Mouse (Mus musculus) gastrocnemius, postnatal 4 days (tissue): Measurements from ENCODE around the gene Slc26a8. TPM values are rescaled to one million over a fixed set of nuclear protein-coding genes. Genes with fewer than 3 reads are reported as not detected.

Experiments used
- DNase-seq, 2 experiments: peaks; one replicate each; pipeline ENCODE4 v3.0.0; 2021 to 2022; ENCODE audit warnings: low spot score in 2 of 2, mixed read lengths in 2 of 2
- total RNA-seq, 2 experiments: library from RNA; stranded (reverse); gene quantifications; 2 replicates each; pipeline ENCODE4 v1.2.3; 2021

Slc26a8 gene
- total RNA-seq, 2 experiments from 2014 or later: 2.0 to 2.3 TPM

DNA sequence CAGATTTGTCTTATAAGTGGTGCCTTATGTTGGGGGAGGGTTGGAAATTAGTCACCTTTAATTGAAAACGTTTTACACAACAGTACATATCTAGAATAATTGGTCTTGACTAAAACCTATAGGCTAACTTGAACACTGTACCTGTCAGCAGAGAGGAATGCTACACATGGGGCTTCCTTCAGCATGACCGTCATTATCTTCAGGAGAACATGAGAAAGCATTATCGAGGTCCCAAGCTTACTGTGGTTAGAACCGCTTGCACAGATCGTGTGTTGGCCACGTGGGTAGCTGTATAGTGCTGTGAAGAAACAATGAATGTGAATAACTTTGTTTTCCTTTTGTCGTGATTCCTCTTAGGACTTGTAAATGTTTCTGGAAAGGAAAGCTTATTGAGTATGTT, 9.8 kb upstream of the Slc26a8 start:
- no peak for DNase-seq

DNA sequence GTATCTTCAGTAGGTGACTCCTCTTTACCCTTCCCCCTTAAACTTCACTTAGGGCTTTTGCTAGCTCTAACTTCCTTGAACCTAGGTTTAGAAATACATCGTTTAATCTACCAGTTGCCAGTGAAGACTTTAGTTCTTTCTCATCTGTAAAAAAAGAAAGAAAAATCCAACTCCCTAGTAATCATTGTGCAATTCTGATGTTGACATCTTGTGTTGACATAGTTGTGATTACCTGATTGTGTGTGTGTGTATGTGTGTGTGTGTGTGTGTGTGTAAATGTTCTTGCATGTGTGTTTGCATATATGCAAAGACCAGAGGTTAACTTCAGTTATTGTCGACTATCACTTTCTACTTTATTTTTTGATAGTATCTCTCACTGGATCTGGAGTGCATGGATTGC, 8.6 kb upstream of the Slc26a8 start:
- no peak for DNase-seq

DNA sequence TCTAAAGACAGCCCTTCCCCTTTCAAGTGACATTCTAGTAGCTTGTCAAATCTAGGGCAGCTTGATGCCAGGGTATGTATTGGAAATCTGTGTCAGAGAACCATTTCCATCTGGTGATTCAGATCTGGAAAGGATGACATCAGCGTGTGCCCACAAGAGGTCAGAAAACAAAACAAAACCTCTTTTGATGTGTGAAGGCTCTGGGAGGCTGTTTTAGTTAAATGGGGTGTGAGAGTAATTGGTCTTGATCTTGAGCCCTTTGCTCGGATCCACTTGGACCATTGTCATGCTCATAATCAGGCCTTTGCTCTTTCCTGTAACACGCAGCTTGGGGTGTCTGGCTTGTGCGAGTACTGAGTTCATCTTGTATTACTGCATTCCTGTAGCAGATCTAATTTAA, 8.2 kb upstream of the Slc26a8 start:
- DNase-seq: no peak

DNA sequence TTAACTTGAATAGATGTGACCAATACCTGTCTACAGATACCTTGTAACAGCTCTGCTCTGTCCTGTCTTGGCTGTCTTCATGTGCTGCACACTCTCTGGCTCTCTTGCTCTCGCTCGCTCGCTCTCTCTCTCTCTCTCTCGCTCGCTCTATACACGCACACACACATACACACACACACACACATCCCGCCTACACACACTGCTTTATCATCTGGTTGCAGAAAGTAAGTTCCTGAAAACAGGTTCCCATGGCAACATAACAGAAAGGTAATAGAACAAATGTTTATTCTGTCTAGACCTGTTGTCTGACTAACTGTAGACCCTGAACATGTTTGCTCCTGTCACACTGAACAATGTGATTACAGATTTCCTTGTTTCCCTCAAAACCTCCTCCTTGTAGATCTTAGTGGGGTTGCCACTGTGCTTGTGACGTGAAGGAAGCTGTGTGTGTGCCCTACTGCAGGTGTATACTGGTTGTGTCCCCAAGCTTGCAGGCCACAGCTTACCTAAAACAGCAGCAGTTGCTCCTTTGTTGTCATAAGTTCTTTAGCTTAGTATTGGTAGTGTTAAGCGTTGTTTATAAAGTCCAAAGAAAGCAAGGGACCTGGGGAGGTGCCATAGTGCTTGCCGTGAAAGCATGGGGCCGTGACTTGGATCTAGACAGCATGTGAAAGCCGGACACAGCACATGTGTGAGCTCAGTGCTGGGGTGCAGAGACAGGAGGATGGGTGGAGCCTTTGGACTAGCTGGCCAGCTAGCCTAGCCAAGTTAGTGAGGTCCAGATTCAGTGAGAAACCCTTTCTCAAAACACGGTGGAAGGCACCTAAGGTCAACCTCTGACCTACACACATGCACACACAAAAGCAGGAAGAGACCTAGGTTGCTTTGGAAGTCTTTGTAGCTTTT, 7.5 kb upstream of the Slc26a8 start:
- no peak for DNase-seq

DNA sequence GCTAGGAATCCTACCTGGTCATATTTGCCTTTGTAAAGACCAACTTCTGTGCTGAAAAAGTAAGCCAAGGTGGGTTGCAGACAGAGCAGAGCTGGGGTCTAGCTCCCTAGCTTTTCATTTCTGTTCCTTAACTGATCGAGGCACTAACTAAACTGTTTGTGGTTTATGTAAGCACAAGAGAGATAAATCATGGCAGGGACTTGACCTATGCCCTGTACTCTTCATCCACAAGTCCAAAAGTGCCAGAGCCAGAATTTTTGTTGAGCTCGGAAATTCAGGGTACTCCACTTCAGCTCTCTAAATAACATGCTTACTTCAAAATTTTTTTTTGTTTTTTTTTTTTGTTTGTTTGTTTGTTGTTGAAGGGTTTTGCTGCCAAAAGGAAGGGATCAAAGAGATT, 6.6 kb upstream of the Slc26a8 start:
- no peak for DNase-seq

DNA sequence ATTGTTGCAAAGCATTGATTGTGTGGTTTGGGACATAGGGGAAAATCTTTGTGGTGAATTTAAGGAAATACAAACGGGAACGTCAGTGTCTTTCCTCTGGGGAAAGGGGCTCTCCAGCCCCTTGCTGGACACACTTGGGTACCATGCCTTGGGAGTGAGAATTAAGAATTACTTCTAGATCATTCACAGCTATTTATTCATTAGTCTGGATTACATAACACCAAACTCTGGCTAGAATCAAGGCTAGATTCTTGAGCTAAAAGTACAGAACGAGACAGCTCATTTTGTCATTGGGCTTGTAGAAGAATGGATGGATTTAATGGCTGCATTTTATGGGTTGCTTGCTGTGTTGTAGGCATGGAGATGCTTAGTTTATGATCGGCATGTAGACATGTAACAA, 4.8 kb upstream of the Slc26a8 start:
- DNase-seq: no peak

DNA sequence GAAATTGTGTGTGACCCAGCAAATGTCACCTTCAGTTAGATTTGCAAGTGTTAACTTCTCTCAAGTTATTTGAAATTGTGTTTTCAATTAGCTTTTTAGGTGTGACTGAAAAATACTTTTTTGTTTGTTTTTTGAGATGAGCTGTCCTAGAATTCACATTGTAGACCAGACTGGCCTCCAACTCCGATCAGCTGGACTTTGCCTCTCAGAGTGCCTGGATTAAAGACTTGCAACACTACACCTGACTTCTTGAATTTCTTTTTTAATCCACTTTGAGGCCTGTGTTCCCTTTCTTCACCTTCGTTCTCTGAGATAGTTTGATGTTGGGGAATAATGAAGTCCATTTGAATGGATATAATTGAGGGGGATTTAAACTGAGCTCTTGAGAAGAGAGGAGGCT, 4.0 kb upstream of the Slc26a8 start:
- no peak for DNase-seq

DNA sequence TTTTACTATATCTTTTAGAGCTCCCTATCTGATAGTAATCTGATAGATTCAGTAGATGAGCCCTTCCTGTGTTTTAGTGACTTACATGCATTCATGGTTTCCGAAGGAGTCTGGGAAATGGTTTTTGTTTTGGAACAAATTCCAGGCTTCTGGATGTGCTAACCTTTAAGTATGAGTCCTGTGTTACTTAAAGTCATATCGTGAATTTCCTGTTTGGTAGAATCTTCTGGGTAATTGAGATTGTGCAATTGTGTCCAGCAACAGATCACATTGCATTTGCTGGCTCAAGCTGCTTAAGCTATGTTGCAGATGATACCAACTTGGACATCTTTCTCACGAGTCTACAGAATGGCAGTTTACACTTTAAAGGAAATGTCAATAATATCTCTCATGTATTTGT, 3.1 kb upstream of the Slc26a8 start:
- no peak for DNase-seq

DNA sequence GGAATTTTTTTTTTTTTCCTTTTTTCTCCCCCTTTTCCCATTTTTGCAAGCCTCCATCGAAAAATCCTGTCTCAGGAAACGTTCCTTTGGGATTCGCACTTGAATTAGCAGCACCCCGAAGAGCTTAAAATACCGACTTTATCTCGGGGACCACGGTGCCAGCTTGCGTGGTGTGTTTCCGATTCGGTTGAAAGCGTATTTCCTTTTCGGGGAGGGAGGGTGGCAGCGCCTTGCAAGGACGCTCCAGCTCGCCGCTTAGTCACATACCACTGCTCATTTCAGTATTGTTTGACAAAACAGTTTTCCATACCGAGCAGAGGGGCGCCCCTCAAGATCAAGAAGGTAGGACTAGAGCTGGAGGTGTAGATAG, 2.3 kb upstream of the Slc26a8 start:
- DNase-seq: peak in 1 of 2 experiments; percentile 25

DNA sequence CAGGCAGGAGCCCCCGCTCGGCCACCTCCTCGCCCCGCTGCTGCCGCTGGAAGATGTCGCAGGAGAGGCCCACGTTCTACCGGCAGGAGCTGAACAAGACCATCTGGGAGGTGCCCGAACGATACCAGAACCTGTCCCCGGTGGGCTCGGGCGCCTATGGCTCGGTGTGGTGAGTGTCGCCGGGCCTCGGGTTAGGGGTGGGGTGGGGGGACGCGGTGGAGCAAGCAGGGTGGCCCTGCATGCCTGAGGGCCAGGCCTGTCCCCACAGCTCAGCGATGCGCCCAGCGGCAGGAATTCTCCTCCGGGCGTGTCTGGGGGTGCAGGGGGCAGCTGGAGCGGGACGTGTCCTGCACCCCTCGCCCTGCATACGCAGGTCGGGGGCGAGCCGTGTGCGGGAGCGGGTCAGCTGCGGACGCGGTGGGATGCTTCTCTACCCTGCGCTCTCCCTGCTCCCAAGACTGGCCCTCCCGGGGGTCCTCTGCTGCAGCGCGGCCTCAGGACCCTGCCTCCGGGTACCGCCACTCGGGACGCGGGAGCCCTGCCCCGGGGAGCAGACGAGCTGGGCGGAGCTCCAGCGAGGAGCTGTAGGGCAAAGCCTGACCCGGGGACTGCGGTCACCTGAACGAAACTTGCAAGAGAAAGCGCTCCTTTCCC, 1.8 kb upstream of the Slc26a8 start:
- DNase-seq: peak; percentile 32 to 64

DNA sequence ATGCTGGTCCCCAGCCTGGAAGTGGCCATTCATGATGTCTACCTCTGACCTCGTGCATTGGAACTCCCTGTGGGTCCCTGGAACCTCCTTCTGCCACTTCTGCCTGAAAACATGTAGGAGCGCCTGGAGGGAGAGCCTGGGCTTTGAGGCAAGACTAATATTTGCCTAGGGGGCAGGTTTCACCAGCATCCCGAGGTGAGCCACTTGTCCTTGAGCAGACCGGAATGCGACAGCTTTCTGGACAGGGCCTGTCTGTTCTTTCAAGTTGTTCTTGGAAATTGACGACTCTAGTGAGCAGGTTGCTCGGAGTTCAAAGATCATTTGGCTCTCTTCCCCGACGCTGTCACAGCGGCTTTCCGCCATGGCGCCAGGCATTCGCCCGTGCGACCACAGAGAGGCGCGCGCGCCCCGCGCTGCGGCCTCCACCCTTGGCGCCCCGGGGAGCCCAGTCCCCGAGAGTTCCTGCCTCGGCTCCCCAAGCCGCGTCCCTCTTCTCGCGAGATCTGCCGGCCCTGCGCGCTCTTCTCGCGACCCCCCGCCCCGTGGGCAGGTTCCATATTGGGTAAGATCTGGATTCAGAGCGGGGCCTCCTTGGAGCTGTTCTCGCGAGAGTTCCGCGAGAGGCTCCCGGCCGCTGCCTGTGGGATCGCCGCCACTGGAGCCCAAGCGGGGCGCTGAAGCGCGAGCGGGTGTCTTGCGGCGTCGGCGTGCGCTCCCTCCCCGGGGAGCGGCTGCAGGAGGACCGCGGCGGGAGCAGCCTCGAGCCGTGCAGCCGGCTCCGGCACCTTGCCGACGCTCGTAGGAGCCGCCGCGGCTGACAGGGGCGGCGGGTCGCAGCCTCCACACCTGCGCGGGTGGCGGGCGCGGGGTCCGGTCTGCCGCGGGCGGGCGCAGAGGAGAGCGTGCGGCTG, 998 bp upstream of the Slc26a8 start, which contains the start of gene Mapk14:
TSS of gene Mapk14 (plus strand) at position 554 of the 911 bp plus-strand sequence.
- peak; percentile 98 to 100 for DNase-seq

DNA sequence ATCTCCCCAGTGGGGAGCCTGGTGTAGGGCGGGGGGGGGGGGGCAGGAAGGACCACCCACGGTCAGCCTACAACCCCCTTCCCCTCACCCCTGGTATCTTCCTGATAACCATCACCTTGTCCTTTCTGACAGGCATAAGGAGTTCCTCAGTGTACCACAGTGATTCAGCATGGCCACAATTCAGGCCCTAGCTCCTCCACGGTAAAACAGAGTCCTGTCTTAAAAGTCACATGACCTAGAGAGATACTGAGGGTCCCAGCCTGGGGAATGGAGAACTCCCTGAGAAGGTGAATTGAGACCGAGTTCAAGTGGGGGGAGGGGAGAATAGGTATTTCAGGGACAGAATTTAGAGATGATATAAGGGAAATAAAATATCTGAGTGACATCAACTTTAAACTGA, 2.7 kb downstream of the Slc26a8 start:
- no peak for DNase-seq

DNA sequence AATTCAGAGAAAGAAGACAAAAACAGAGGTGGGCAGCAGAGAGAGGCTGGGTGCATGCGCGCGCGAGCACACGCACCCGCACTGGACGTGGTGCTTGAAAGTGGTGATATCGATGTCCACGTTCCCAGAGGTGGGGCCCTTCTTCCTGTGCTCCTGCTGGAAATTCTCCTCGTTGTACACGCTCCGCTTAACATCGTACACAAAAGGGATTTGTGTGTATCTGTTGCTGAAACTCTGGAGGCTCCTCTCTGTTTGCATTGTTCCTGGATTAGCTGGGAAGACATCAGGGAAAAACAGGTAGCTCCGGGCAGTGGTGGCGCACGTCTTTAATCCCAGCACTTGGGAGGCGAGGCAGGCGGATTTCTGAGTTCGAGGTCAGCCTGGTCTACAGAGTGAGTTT, 5.4 kb downstream of the Slc26a8 start:
- no peak for DNase-seq

DNA sequence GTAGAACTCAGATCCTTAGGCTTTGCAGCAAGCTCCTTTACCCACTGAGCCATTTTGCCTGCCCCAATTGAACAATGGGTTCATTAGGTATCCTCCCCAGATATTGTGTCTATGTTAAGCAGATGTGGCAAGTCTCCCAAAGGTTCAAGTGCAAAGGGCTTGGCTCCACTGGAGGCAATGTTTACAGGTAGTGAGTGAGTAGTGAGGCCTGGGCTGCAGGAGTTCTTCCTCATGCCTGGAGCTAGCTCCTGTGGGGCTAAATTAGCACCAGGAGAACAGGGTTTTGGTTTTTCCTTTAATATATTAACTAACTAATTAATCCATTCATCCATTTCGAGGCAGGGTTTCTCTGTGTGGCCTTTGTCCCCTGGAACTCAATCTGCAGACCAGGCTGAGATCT, 6.4 kb downstream of the Slc26a8 start:
- DNase-seq: no peak

DNA sequence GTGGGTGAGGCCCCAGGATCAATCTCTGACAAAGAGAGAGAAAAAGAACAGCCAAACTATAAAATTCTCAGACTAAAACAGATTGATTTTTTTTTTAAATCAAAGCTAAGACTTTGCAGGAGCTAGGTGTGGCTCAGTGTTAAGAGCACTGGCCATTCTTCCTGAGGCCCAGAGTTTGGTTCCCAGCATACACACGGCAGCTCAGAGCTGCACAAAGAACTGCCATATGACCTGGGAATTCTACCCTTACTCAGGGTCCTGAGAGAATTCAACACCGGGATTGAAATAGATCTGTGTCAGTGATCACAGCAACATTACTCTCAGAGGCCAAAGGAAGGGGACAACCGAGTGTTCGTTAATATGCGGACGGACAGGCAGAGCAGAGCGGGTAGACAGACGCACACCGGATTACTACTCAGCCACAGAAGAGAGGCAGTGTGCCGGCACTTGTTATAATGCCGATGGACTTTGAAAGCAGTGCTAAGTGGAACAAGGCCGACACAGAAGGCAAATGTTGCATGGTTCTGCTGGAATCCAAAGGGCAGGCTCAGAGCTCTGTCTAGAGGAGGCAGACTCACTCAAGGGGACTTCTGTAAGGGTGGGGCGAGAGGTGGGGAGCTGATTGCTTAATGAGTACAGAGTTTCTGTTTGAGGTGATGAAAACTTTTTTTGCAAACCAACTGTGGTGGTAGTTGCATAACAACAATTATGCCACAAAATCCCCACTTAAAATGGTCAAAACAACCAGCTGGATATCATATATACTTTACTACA, 7.5 kb downstream of the Slc26a8 start:
- no peak for DNase-seq

DNA sequence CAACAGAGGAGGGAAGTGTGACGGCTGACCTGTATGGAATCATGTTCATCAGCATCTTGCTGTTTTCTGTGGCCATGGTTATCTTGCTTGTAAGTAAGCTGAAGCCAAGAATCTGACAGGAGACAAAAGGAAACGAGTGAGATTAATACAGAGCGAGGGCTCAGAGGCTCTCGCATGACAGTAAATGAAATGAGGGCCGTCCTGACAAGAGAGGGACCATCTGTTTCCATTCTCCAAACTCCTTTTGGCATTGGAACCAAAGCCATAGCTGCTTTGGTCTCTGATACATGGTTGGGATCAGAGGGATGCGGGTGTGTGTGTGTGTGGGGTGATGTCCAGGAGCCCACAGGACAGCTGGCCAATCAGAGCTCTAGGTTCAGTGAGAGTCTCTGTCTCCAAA, 30.5 kb downstream of the Slc26a8 start:
- no peak for DNase-seq

DNA sequence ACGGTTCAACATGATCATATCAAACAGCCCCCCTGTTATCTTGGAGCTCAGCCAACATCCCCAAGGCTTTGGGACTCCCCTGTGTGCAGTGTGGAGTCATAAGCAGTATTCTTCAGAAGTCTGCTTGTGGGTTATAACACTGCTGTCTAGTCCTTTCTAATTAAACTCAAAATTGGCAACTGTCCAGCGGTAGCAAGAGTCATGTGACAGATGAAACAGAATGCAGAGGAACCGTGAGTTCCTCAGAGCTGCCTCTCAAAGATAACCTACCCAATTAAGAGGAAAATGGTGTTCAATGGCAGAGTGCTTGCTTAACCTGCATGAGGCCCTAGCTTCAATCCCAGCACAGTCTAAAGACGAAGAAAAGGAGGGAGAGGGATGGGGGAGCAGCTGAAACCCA, 32.1 kb downstream of the Slc26a8 start:
- no peak for DNase-seq

DNA sequence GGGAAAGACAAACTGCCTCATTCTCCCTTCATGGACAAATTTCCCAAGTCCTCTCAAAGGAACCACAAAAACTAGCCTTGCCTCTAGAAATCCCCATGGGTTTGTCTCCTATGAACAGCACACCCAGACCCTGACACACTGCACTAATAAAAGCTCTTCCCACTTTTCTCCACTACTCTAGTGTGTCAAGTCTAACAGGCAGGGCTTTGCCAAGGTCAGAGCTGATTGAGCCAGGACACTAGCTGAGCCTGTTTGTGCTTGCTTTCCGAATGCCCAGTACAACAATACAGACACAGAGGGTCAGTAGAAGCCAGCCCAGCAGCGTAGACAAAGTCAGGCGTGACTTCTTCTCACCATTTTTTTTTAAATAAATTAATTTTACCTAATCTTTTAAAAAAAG, 39.8 kb downstream of the Slc26a8 start:
- DNase-seq: no peak

DNA sequence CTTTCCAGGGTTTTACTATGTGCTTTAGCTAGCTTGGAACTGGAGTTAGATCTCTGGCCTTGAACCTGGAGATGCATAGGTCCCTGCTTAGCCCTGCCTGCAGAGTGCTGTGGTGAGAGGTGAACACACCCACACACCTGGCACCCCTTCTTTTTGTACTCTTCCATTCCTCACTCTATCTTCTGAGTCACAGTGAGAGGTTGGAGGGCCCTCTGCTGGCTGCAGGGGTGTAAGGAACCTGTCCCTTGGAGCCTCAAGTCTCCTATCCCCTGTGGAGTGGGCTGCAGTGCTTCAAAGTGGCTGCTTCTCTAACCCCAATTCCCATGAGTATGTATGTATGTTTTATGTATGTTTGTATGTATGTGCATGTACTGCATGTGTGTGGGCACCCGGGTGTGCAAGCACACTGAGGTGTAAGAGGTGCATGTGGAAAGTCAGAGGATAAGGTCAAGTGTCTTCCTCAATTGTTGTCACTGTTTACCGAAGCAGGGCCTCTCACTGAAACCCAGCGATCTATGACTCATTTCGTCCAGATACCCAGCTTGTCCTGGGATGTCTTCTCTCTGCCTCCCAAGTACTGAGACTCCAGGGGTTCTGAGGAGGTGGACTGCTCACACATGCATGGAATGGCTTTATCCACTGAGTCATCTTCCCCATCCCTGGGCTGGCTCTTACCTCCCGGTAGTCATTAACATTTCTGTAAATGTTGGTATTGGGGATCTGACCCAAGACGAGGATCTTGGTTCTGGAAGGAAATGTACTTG, 41.2 kb downstream of the Slc26a8 start:
- DNase-seq: no peak

DNA sequence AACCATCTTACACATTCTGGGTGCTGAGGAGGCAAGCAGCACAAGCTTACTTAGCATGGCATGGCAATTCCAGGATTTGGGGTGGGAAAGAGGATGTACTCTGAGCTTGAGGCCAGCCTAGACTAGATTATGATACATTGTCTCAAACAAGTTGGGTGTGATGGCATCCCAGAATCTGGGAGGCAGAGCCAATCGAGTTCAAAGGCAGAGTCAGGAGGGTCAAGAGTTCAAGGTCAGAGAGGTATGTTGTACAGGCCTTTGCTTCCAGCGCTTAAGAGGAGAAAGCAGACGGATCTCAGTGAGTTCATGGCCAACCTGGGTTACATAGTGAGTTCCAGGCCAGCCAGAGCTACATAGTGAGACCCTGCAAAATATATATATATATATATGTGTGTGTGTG, 43.8 kb downstream of the Slc26a8 start:
- DNase-seq: no peak
